Mouse (Mus musculus) hindbrain, embryonic 15.5 days (tissue): ENCODE measurements at regions not wholly inside any gene's neighbourhood (a gene's known extent, or its start where the extent isn't known, plus 50 kb on each side); places are given as distances from the start of the nearest gene placed in this dataset.

ENCODE experiments used
- ATAC-seq: fragments of 200-750 bp; cut with Nextera tagmentation; 2 replicates; pipeline ENCODE4 v1.8.0; 2017; ENCODE audit warnings: low read depth, moderate number of reproducible peaks, moderate TSS enrichment; ENCODE audit not compliant: low FRiP score
- H3K27ac ChIP-seq: fragments of 300-500 bp; sonication (generic); replicated peaks from 2 replicates; pipeline ENCODE4 v1.5.1; 2015; ENCODE audit warnings: mild to moderate bottlenecking, inconsistent platforms
- H3K27me3 ChIP-seq: fragments of 300-500 bp; sonication (generic); 2 replicates; pipeline ENCODE4 v1.6.1; 2015; ENCODE audit warnings: control low read depth, inconsistent platforms
- H3K36me3 ChIP-seq: fragments of 300-500 bp; sonication (generic); 2 replicates; pipeline ENCODE4 v1.6.1; 2015; ENCODE audit warnings: control low read depth, inconsistent platforms
- H3K4me1 ChIP-seq: fragments of 300-500 bp; sonication (generic); replicated peaks from 2 replicates; pipeline ENCODE4 v1.6.1; 2015; ENCODE audit warnings: control low read depth, inconsistent platforms
- H3K4me2 ChIP-seq: fragments of 300-500 bp; sonication (generic); 2 replicates; pipeline ENCODE4 v1.6.1; 2015; ENCODE audit warnings: moderate library complexity, mild to moderate bottlenecking, inconsistent platforms
- H3K4me3 ChIP-seq: fragments of 300-500 bp; sonication (generic); 2 replicates; pipeline ENCODE4 v1.5.1; 2015; ENCODE audit warnings: mild to moderate bottlenecking, inconsistent platforms
- H3K9ac ChIP-seq: fragments of 300-500 bp; sonication (generic); 2 replicates; pipeline ENCODE4 v1.6.1; 2015; ENCODE audit warnings: inconsistent platforms
- H3K9me3 ChIP-seq: fragments of 300-500 bp; sonication (generic); 2 replicates; pipeline ENCODE4 v1.6.1; 2016; ENCODE audit warnings: control low read depth, inconsistent platforms
- WGBS: fragments of 180-500 bp; shearing (Covaris S2); methylation state at CpG from one replicate; pipeline ENCODE4 v1.1.7; 2015; 5-methylcytosine and 5-hydroxymethylcytosine counted together

GRCm38 (mm10) chr11:30372924-30373323 lies 98.7 kb downstream of the 4930505A04Rik start:
- Histone ChIP-seq H3K9ac (no peak overlapping the region), H3K36me3 (no peaks in the 10 kb centered on the region), H3K4me1 (no peaks in the 10 kb centered on the region), H3K9me3 (no peaks in the 10 kb centered on the region), H3K4me3 (no peak overlapping the region), H3K4me2 (no peak overlapping the region), H3K27ac (no peak overlapping the region), H3K27me3 (no peaks in the 10 kb centered on the region)
- no peak for ATAC-seq

GRCm38 (mm10) chr11:30371963-30372362 lies 99.7 kb downstream of the 4930505A04Rik start:
- no peak overlapping the region for H3K4me3 ChIP-seq
- 74% methylated on average over 1 of the region's 1 CpGs for WGBS

GRCm38 (mm10) chr11:30369601-30370240 lies 101.7 kb upstream of the Sptbn1 start:
- ATAC-seq, result no peak
- H3K27me3 ChIP-seq, result no peaks in the 10 kb centered on the region

More at GRCm38 (mm10) chr11:30371963-30372362, 99.7 kb downstream of the 4930505A04Rik start:
- Histone ChIP-seq H3K9me3 (no peaks in the 10 kb centered on the region), H3K27ac (no peak overlapping the region), H3K4me1 (no peaks in the 10 kb centered on the region), H3K4me2 (no peak overlapping the region), H3K36me3 (no peaks in the 10 kb centered on the region), H3K27me3 (no peaks in the 10 kb centered on the region), H3K9ac (no peak overlapping the region)
- no peak for ATAC-seq

GRCm38 (mm10) chr11:30367373-30368225 lies 99.6 kb upstream of the Sptbn1 start:
- H3K9ac ChIP-seq, result no peak overlapping the region
- no peaks in the 10 kb centered on the region for H3K9me3 ChIP-seq
- 0 out of 2 replicates have a peak, but pooled peaks have one; percentile 48 for ATAC-seq
- no peaks in the 10 kb centered on the region for H3K36me3 ChIP-seq
- H3K4me3 ChIP-seq, result no peak overlapping the region
- H3K4me1 ChIP-seq, result no peaks in the 10 kb centered on the region
- no peak overlapping the region for H3K27ac ChIP-seq
- WGBS, result 64% methylated on average over 5 of the region's 5 CpGs
- H3K27me3 ChIP-seq, result no peaks in the 10 kb centered on the region
- H3K4me2 ChIP-seq, result no peak overlapping the region

More at GRCm38 (mm10) chr11:30369601-30370240, 101.7 kb upstream of the Sptbn1 start:
- Histone ChIP-seq H3K4me2 (no peak overlapping the region), H3K9ac (no peak overlapping the region), H3K4me1 (no peaks in the 10 kb centered on the region), H3K9me3 (no peaks in the 10 kb centered on the region), H3K4me3 (no peak overlapping the region), H3K27ac (no peak overlapping the region), H3K36me3 (no peaks in the 10 kb centered on the region)
- 96% methylated on average over 2 of the region's 2 CpGs for WGBS

- H3K9ac ChIP-seq, result no peak overlapping the region
- H3K4me3 ChIP-seq, result no peak overlapping the region
- no peaks in the 10 kb centered on the region for H3K4me1 ChIP-seq
- no peak overlapping the region for H3K4me2 ChIP-seq
- no peaks in the 10 kb centered on the region for H3K9me3 ChIP-seq
- no peak overlapping the region for H3K27ac ChIP-seq
- H3K36me3 ChIP-seq, result no peaks in the 10 kb centered on the region
- no peak for ATAC-seq
- WGBS, result 78% methylated on average over 2 of the region's 2 CpGs
- no peaks in the 10 kb centered on the region for H3K27me3 ChIP-seq
Observed at GRCm38 (mm10) chr11:30366491-30366890, 98.5 kb upstream of the Sptbn1 start.

- WGBS, result 64% methylated on average over 3 of the region's 3 CpGs
- H3K36me3 ChIP-seq, result no peaks in the 10 kb centered on the region
- no peak overlapping the region for H3K4me2 ChIP-seq
- no peak overlapping the region for H3K4me3 ChIP-seq
- H3K9me3 ChIP-seq, result no peaks in the 10 kb centered on the region
- H3K9ac ChIP-seq, result no peak overlapping the region
- H3K4me1 ChIP-seq, result no peaks in the 10 kb centered on the region
- H3K27me3 ChIP-seq, result no peaks in the 10 kb centered on the region
- ATAC-seq, result no peak
- no peak overlapping the region for H3K27ac ChIP-seq
Observed at GRCm38 (mm10) chr11:30364993-30365392, 97.0 kb upstream of the Sptbn1 start.

- 66% methylated on average over 2 of the region's 2 CpGs for WGBS
- H3K27me3 ChIP-seq, result no peaks in the 10 kb centered on the region
- H3K36me3 ChIP-seq, result no peaks in the 10 kb centered on the region
- H3K27ac ChIP-seq, result no peak overlapping the region
- H3K9me3 ChIP-seq, result no peaks in the 10 kb centered on the region
- H3K4me1 ChIP-seq, result no peaks in the 10 kb centered on the region
- ATAC-seq, result no peak
- no peak overlapping the region for H3K9ac ChIP-seq
- no peak overlapping the region for H3K4me2 ChIP-seq
- H3K4me3 ChIP-seq, result no peak overlapping the region
Observed at GRCm38 (mm10) chr11:30364591-30364990, 96.6 kb upstream of the Sptbn1 start.

GRCm38 (mm10) chr11:30358196-30358595 lies 90.2 kb upstream of the Sptbn1 start:
- no peaks in the 10 kb centered on the region for H3K4me1 ChIP-seq
- no peak overlapping the region for H3K4me2 ChIP-seq
- H3K4me3 ChIP-seq, result no peak overlapping the region
- no peak overlapping the region for H3K9ac ChIP-seq
- H3K27ac ChIP-seq, result no peak overlapping the region
- no peaks in the 10 kb centered on the region for H3K36me3 ChIP-seq
- no peak for ATAC-seq
- WGBS, result 81% methylated on average over 3 of the region's 3 CpGs
- H3K27me3 ChIP-seq, result no peaks in the 10 kb centered on the region
- no peaks in the 10 kb centered on the region for H3K9me3 ChIP-seq

- no peak for ATAC-seq
- Histone ChIP-seq H3K27ac (no peak overlapping the region), H3K4me3 (no peak overlapping the region), H3K4me1 (no peaks in the 10 kb centered on the region), H3K27me3 (no peaks in the 10 kb centered on the region), H3K9ac (no peak overlapping the region), H3K36me3 (no peaks in the 10 kb centered on the region), H3K9me3 (no peaks in the 10 kb centered on the region), H3K4me2 (no peak overlapping the region)
Observed at GRCm38 (mm10) chr11:30355356-30355755, 87.4 kb upstream of the Sptbn1 start.

- H3K4me1 ChIP-seq, result no peaks in the 10 kb centered on the region
- no peak overlapping the region for H3K27ac ChIP-seq
- no peak overlapping the region for H3K9ac ChIP-seq
- no peaks in the 10 kb centered on the region for H3K9me3 ChIP-seq
- ATAC-seq, result no peak
- H3K4me3 ChIP-seq, result no peak overlapping the region
- no peaks in the 10 kb centered on the region for H3K27me3 ChIP-seq
- H3K4me2 ChIP-seq, result no peak overlapping the region
- 75% methylated on average over 2 of the region's 2 CpGs for WGBS
- no peaks in the 10 kb centered on the region for H3K36me3 ChIP-seq
Observed at GRCm38 (mm10) chr11:30326371-30326770, 58.4 kb upstream of the Sptbn1 start.
